Mouse (Mus musculus) embryonic fibroblast, embryonic 13.5 days (primary cell): ENCODE measurements around the gene Phc1.

Experiments
- CTCF ChIP-seq: IDR thresholded peaks from 2 replicates; pipeline ENCODE4 v1.5.1; 2011; ENCODE audit warnings: mild to moderate bottlenecking, control low read depth, low read length, moderate library complexity, borderline replicate concordance; ENCODE audit not compliant: insufficient read depth
- POLR2A ChIP-seq: IDR thresholded peaks from 2 replicates; pipeline ENCODE4 v1.6.1; 2011; ENCODE audit warnings: low read depth, mild to moderate bottlenecking, control low read depth, low read length, moderate library complexity

GRCm38 (mm10) chr6:122325361-122325975, 14.9 kb downstream of the Phc1 start:
- TF ChIP-seq CTCF (no peak), POLR2A (no peak)
